Mouse (Mus musculus) erythroblast, embryonic 14.5 days (primary cell): Measurements from ENCODE around the gene Olfr1132.
"Not testable (repeated sequence)": the region's sequence is repeated elsewhere in the genome, so short reads cannot be mapped to it uniquely, and the experiment has no call there.

ENCODE experiments used
- GATA1 ChIP-seq: IDR thresholded peaks from 2 replicates; pipeline ENCODE4 v1.6.1; 2012; ENCODE audit warnings: low read length, inconsistent platforms, mixed read lengths
- TAL1 ChIP-seq: IDR thresholded peaks from 3 replicates; pipeline ENCODE4 v1.6.1; 2012; ENCODE audit warnings: low read length, inconsistent platforms, mixed read lengths

- TF ChIP-seq GATA1, TAL1: not testable (repeated sequence)
These were observed 31.4 kb downstream of the Olfr1132 start, which contains the start of gene Olfr1130 for GRCm38 (mm10) chr2:87605912-87606311.
